Mouse (Mus musculus) heart, adult 2 months (tissue): Measurements from ENCODE around the gene Nuak1. TPM values are rescaled to one million over a fixed set of nuclear protein-coding genes. Genes with fewer than 3 reads are reported as not detected.
A peak's percentile ranks its signal among the peaks of the same experiment; 100 is the strongest.

Experiments used
- DNase-seq, 2 experiments: peaks; one replicate each; pipeline ENCODE4 v3.0.0; 2021
- H3K27ac ChIP-seq: fragments of 200-600 bp; 2 replicates; pipeline ENCODE4 v1.8.1; 2022
- H3K27me3 ChIP-seq: fragments of 200-500 bp; 2 replicates; pipeline ENCODE4 v1.6.1; 2012; ENCODE audit warnings: mild to moderate bottlenecking, low read length, inconsistent platforms, mixed read lengths; ENCODE audit not compliant: control insufficient read depth, insufficient read depth
- H3K36me3 ChIP-seq: fragments of 200-500 bp; 2 replicates; pipeline ENCODE4 v1.6.1; 2012; ENCODE audit warnings: low read length, inconsistent platforms; ENCODE audit not compliant: control insufficient read depth, insufficient read depth
- H3K4me1 ChIP-seq: fragments of 200-500 bp; 2 replicates; pipeline ENCODE4 v1.6.1; 2011; ENCODE audit warnings: low read length; ENCODE audit not compliant: control insufficient read depth, insufficient read depth
- H3K4me3 ChIP-seq: fragments of 200-600 bp; 2 replicates; pipeline ENCODE4 v1.8.1; 2022
- H3K79me2 ChIP-seq: fragments of 200-500 bp; replicated peaks from 2 replicates; pipeline ENCODE4 v1.6.1; 2012; ENCODE audit warnings: mild to moderate bottlenecking, inconsistent platforms, low read length, moderate library complexity, mixed read lengths; ENCODE audit not compliant: control insufficient read depth, insufficient read depth
- H3K9ac ChIP-seq: fragments of 200-500 bp; 2 replicates; pipeline ENCODE4 v1.6.1; 2012; ENCODE audit warnings: low read depth, mild to moderate bottlenecking, control low read depth, inconsistent platforms, low read length, mixed read lengths
- CTCF ChIP-seq: fragments of 200-600 bp; IDR thresholded peaks from 2 replicates; pipeline ENCODE4 v1.8.1; 2022; ENCODE audit warnings: antibody characterized with exemption, mild to moderate bottlenecking, moderate library complexity
- EP300 ChIP-seq: fragments of 200-500 bp; IDR thresholded peaks from 2 replicates; pipeline ENCODE4 v1.6.1; 2011; ENCODE audit warnings: low read depth, low read length, control low read depth; ENCODE audit not compliant: insufficient read depth
- POLR2A ChIP-seq: fragments of 200-500 bp; IDR thresholded peaks from 2 replicates; pipeline ENCODE4 v1.6.1; 2011; ENCODE audit warnings: mild to moderate bottlenecking, low read depth, low read length, control low read depth; ENCODE audit not compliant: insufficient read depth
- WGBS: fragments of 180-500 bp; shearing (Covaris S2); methylation state at CpG from one replicate; pipeline ENCODE4 v1.1.7; 2018; 5-methylcytosine and 5-hydroxymethylcytosine counted together
- intact Hi-C: fragments of 180-260 bp; cut with DNase I; formaldehyde crosslinking; loops from one replicate; pipeline ENCODE4 v1.15.1; 2025
- polyA plus RNA-seq: library from polyadenylated mRNA; depleted of rRNA; stranded (reverse); fragments of >200 nt; gene quantifications from 2 replicates; pipeline ENCODE4 v1.2.3, GENCODE M21; 2012
- total RNA-seq, 2 experiments: library from RNA; stranded (reverse); gene quantifications; 2 replicates each; pipeline ENCODE4 v1.2.3; 2021

The Nuak1 gene
- total and polyA plus RNA-seq, 3 experiments: 15.3 to 29.0 (median 27.0) TPM

DNA sequence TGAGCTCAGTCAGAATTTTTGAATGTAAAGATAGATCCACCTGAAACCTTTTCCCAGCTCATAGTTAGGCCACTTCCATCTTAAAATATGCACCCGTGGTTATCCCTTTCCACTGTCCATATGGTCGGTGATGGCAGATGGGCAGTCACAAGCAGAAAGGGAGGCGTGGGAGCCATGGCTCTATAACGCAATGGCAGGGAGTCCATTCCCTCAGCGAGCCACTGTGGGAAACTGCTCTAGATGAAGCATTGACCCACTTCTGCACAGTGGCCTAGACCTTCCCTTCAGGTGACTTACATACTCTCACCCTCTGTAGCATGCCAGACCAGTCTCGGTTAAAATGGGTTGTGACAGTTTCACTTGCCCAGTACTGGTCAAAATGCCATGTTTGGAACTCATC is 19.8 kb downstream of the Nuak1 start:
- Histone ChIP-seq H3K36me3 (no peaks in the 10 kb centered on the region), H3K27ac (no peak overlapping the region), H3K4me3 (no peak overlapping the region), H3K27me3 (no peaks in the 10 kb centered on the region), H3K79me2 (0 out of 2 replicates have a peak, but pooled peaks cover 2% of the 10 kb centered on the region), H3K4me1 (peaks cover 27% of the 10 kb centered on the region), H3K9ac (no peak overlapping the region)
- 88% methylated on average over 6 of the region's 6 CpGs for WGBS
- intact Hi-C loops: no loop called here
- no peak for TF ChIP-seq POLR2A
- TF ChIP-seq EP300: no peak
- no peak for TF ChIP-seq CTCF
- no peak for DNase-seq

DNA sequence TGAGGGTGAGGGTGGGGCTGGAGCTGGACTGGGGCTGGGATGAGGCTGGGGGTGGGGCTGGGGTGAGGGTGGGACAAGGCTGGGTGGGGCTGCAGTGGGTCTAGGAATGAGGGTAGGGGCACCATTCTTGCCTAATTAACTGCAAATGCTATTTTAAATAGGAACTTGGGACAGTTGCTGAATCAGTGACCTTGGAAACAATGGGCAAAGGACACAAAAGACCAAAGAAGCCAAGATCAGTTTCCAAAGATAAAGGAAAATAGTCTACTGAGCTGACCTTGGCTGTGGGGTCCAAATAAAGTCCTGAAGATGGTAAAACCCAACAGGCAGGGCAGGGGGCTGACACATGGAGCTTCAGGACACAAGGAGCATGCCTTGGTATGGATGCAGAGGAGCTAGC is 22.0 kb downstream of the Nuak1 start:
- no peak overlapping the region for H3K9ac ChIP-seq
- no peaks in the 10 kb centered on the region for H3K36me3 ChIP-seq
- H3K79me2 ChIP-seq: peaks cover 4% of the 10 kb centered on the region; the same call in 1 of the 2 replicates
- no peaks in the 10 kb centered on the region for H3K27me3 ChIP-seq
- no peak overlapping the region for H3K27ac ChIP-seq
- no peak overlapping the region for H3K4me3 ChIP-seq
- TF ChIP-seq POLR2A (no peak), CTCF (no peak), EP300 (no peak)
- no peak for DNase-seq
- intact Hi-C loops: no loop called here
- peaks cover 16% of the 10 kb centered on the region for H3K4me1 ChIP-seq

DNA sequence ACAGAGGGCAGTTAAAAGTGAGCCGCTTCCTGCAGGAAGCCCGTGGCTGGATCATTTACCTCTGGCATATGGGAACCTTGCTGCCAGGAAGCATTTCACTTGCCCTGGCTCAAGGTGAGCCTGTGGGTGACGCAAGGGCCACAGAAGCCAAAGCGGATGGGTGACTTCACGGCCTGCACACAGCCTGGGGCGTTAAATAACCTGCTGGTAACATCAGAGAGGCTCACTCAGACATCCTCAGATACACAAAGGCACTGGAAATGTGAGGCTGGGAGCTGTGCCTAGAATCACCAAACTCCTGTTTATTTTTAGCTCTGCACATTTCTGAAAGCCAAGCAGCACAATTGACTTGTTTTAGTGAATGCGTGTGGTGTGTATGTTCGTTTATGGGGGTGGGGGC is 23.6 kb downstream of the Nuak1 start:
- Histone ChIP-seq H3K4me3 (no peak overlapping the region), H3K27ac (peak overlapping the region; percentile 73)

GRCm38 (mm10) chr10:84414981-84415700 is 25.3 kb downstream of the Nuak1 start:
- H3K79me2 ChIP-seq: peaks cover 2% of the 10 kb centered on the region; the same call in 1 of the 2 replicates
- 88% methylated on average over 8 of the region's 8 CpGs for WGBS
- peak overlapping the region; percentile 12; the same call in 1 of the 2 replicates for H3K27ac ChIP-seq
- H3K27me3 ChIP-seq: no peaks in the 10 kb centered on the region
- H3K4me3 ChIP-seq: no peak overlapping the region
- peaks cover 2% of the 10 kb centered on the region; the same call in 1 of the 2 replicates for H3K36me3 ChIP-seq
- no peak for DNase-seq
- intact Hi-C loops: no loop called here
- TF ChIP-seq POLR2A (no peak), CTCF (no peak), EP300 (no peak)
- H3K9ac ChIP-seq: no peak overlapping the region
- peaks cover 37% of the 10 kb centered on the region for H3K4me1 ChIP-seq

More for the DNA sequence above, 23.6 kb downstream of the Nuak1 start:
- Histone ChIP-seq H3K36me3 (peaks cover 2% of the 10 kb centered on the region; the same call in 1 of the 2 replicates), H3K79me2 (peaks cover 2% of the 10 kb centered on the region; the same call in 1 of the 2 replicates), H3K9ac (no peak overlapping the region), H3K4me1 (peaks cover 25% of the 10 kb centered on the region), H3K27me3 (no peaks in the 10 kb centered on the region)
- WGBS: 41% methylated on average over 8 of the region's 8 CpGs
- DNase-seq: peak in 1 of 2 experiments; percentile 71
- TF ChIP-seq EP300: peak; percentile 67
- no peak for TF ChIP-seq POLR2A
- TF ChIP-seq CTCF: no peak
- intact Hi-C loops: no loop called here

DNA sequence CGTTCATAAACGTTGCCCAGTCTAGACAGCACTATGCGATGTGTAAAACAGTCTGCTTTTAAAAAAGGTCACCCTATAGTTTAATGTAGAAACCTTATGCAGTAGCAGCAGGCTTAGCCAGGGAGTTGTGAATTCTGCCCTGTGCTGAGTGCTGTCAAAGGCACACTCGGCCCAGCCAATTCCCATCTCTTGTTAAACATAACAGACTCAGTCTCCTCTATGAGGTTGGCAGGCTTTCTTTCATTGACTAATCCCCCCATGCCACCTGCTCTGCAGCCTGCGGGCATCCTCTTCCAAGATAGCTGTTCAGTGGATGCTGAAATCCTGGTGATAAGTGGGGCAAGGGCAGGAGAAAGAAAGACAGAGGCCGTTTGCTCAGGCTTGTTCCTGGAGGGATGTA is 27.1 kb downstream of the Nuak1 start:
- Histone ChIP-seq H3K36me3 (peaks cover 11% of the 10 kb centered on the region), H3K9ac (no peak overlapping the region), H3K27ac (no peak overlapping the region), H3K4me1 (peaks cover 36% of the 10 kb centered on the region), H3K27me3 (no peaks in the 10 kb centered on the region), H3K79me2 (peaks cover 2% of the 10 kb centered on the region; the same call in 1 of the 2 replicates), H3K4me3 (no peak overlapping the region)
- intact Hi-C loops: no loop called here
- DNase-seq: no peak
- 58% methylated on average over 6 of the region's 6 CpGs for WGBS
- no peak for TF ChIP-seq CTCF
- TF ChIP-seq EP300: no peak
- TF ChIP-seq POLR2A: no peak

- Histone ChIP-seq H3K9ac (no peak overlapping the region), H3K27ac (peak overlapping the region; percentile 69), H3K4me1 (peaks cover 33% of the 10 kb centered on the region), H3K79me2 (peaks cover 2% of the 10 kb centered on the region; the same call in 1 of the 2 replicates), H3K36me3 (peaks cover 11% of the 10 kb centered on the region), H3K4me3 (no peak overlapping the region), H3K27me3 (no peaks in the 10 kb centered on the region)
- TF ChIP-seq CTCF: no peak
- TF ChIP-seq POLR2A: no peak
- TF ChIP-seq EP300: no peak
- 64% methylated on average over 12 of the region's 12 CpGs for WGBS
- intact Hi-C loops: no loop called here
- peak in 1 of 2 experiments; percentile 53 for DNase-seq
These were observed 28.0 kb downstream of the Nuak1 start for GRCm38 (mm10) chr10:84412326-84412962.
